21 mouse cellular contexts compared by ENCODE assay signal in the genomic region with DNA sequence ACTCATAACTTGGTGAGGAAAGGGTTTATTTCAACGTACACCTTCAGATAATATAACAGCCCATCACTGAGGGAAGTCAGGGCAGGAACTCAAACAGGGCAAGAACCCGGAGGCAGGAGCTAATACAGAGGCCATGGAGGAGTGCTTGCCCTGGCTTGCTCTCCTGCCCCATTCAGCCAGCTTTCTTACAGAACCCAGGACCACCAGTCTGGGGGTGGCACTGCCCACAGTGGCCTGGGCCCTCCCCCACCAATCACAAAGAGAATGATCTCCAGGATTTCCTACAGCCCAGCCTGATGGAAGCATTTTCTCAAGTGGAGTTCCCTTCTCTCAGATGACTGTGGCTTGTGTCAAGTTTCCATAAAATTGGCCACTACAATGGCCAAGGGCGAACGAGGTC.
DNase-seq lines count a peak whose midpoint lies in the region; ATAC-seq and TF ChIP-seq lines count a peak whose summit lies in the region.
"Had no signal": no experiment of that assay in that cellular context is flagged by ENCODE, and none has a peak within 500 bp of the region (broad histone marks: within the 10 kb centered on the region; RNA-seq: fewer than 3 reads in every experiment).

No protein-coding gene starts in this region.

- no peak overlapping the region for H3K4me2 ChIP-seq in midbrain, embryonic 11.5 days

- peak; percentile 64 for DNase-seq in heart, adult 11 months
- no peak for DNase-seq in heart, adult 2 months
- peak; percentile 28 for DNase-seq in heart, embryonic 10.5 days (ENCODE audit: low spot score)
- DNase-seq in heart, adult 9 months (ENCODE audit: low spot score in 2 of 2), result no peak
- peak; percentile 69 for DNase-seq in midbrain, embryonic 11.5 days (ENCODE audit: low spot score, missing footprints)
- DNase-seq in midbrain, embryonic 10.5 days (ENCODE audit: low spot score), result no peak
- DNase-seq: adrenal gland, adult 2 months; adrenal gland, adult 8-10 months; adrenal gland, postnatal 10 days; adrenal gland, postnatal 14 days; adrenal gland, postnatal 25 days; adrenal gland, postnatal 36 days; B cell, adult 2 months; cerebellum, adult 11 months; cerebellum, adult 11-12 months; cerebellum, adult 18-20 months had no signal

- H3K79me2 ChIP-seq in heart, adult 2 months (replicated peaks; ENCODE audit: control insufficient read depth, insufficient read depth, low read length), result no peaks in the 10 kb centered on the region

- no peak overlapping the region for H3K4me3 ChIP-seq in heart, adult 2 months
- no peak overlapping the region for H3K4me3 ChIP-seq in heart, embryonic 10.5 days
- no peak overlapping the region for H3K4me3 ChIP-seq in midbrain, embryonic 11.5 days (ENCODE audit: low read depth, low read length)
- no peak overlapping the region for H3K4me3 ChIP-seq in midbrain, embryonic 10.5 days

- H3K27ac ChIP-seq in heart, adult 2 months, result no peak overlapping the region
- H3K27ac ChIP-seq in heart, embryonic 10.5 days, result no peak overlapping the region
- no peak overlapping the region for H3K27ac ChIP-seq in midbrain, embryonic 11.5 days (ENCODE audit: low read depth, low read length)
- H3K27ac ChIP-seq in midbrain, embryonic 10.5 days (replicated peaks), result no peak overlapping the region

- WGBS in heart, adult 2 months, result 81% methylated on average over 4 of the region's 4 CpGs
- WGBS in heart, embryonic 10.5 days, result 87% methylated on average over 4 of the region's 4 CpGs
- WGBS in midbrain, embryonic 11.5 days, result 91% methylated on average over 4 of the region's 4 CpGs
- 94% methylated on average over 4 of the region's 4 CpGs for WGBS in midbrain, embryonic 10.5 days

- no peak for TF ChIP-seq EP300 in heart, adult 2 months (IDR thresholded peaks at IDR 0.05; ENCODE audit: insufficient read depth, low read depth, low read length)

- H3K27me3 ChIP-seq in heart, adult 2 months (ENCODE audit: control insufficient read depth, insufficient read depth, low read length), result no peaks in the 10 kb centered on the region
- no peaks in the 10 kb centered on the region for H3K27me3 ChIP-seq in heart, embryonic 10.5 days (ENCODE audit: insufficient read depth, poor library complexity, severe bottlenecking)
- no peaks in the 10 kb centered on the region for H3K27me3 ChIP-seq in midbrain, embryonic 11.5 days (ENCODE audit: control insufficient read depth, insufficient read depth, low read length)
- no peaks in the 10 kb centered on the region for H3K27me3 ChIP-seq in midbrain, embryonic 10.5 days (ENCODE audit: low read depth, poor library complexity, severe bottlenecking)
- H3K27me3 ChIP-seq: CH12.LX had no signal

- no peaks in the 10 kb centered on the region for H3K36me3 ChIP-seq in heart, adult 2 months (ENCODE audit: control insufficient read depth, insufficient read depth, low read length)
- no peaks in the 10 kb centered on the region for H3K36me3 ChIP-seq in heart, embryonic 10.5 days
- no peaks in the 10 kb centered on the region for H3K36me3 ChIP-seq in midbrain, embryonic 11.5 days (ENCODE audit: control insufficient read depth, insufficient read depth, low read length)
- 0 out of 2 replicates have a peak, but pooled peaks cover 2% of the 10 kb centered on the region for H3K36me3 ChIP-seq in midbrain, embryonic 10.5 days
- H3K36me3 ChIP-seq: G1E had no signal

- no peaks in the 10 kb centered on the region for H3K9me3 ChIP-seq in heart, embryonic 10.5 days
- no peaks in the 10 kb centered on the region for H3K9me3 ChIP-seq in midbrain, embryonic 11.5 days (ENCODE audit: control insufficient read depth, low read length)
- H3K9me3 ChIP-seq in midbrain, embryonic 10.5 days (replicated peaks), result no peaks in the 10 kb centered on the region
- H3K9me3 ChIP-seq: G1E had no signal

- ATAC-seq in midbrain, embryonic 11.5 days (ENCODE audit: low FRiP score), result no peak
- ATAC-seq: activated CD4-positive, CD25-positive, alpha-beta regulatory T cell, adult 4 months; CD4-positive, CD25-positive, alpha-beta regulatory T cell, adult 4 months; Patski had no signal

- no peak overlapping the region for H3K9ac ChIP-seq in heart, adult 2 months (ENCODE audit: low read depth, low read length)
- no peak overlapping the region for H3K9ac ChIP-seq in midbrain, embryonic 11.5 days (ENCODE audit: low read length)

- intact Hi-C loops in heart, adult 2 months (cut with DNase I), result no loop called here

- no peak for TF ChIP-seq POLR2A in heart, adult 2 months (IDR thresholded peaks at IDR 0.05; ENCODE audit: insufficient read depth, low read depth, low read length)

- no peak for TF ChIP-seq CTCF in heart, adult 2 months (IDR thresholded peaks at IDR 0.05)

- H3K4me1 ChIP-seq in heart, adult 2 months (ENCODE audit: control insufficient read depth, insufficient read depth, low read length), result no peaks in the 10 kb centered on the region
- H3K4me1 ChIP-seq in heart, embryonic 10.5 days, result no peaks in the 10 kb centered on the region
- H3K4me1 ChIP-seq in midbrain, embryonic 11.5 days (ENCODE audit: control insufficient read depth, insufficient read depth, low read length), result no peaks in the 10 kb centered on the region
- H3K4me1 ChIP-seq in midbrain, embryonic 10.5 days, result no peaks in the 10 kb centered on the region

Comparison
In these comparisons a context has a peak if more than half of its experiments do, and no peak if none do; other contexts are left out.
1. DNase-seq: peak in heart, adult 11 months (single experiment), heart, embryonic 10.5 days (single experiment) and midbrain, embryonic 11.5 days (single experiment); none in heart, adult 2 months (0 of 2), heart, adult 9 months (0 of 2) and midbrain, embryonic 10.5 days (single experiment).